Mouse (Mus musculus): ENCODE measurements around the gene Nsg2. TPM values are rescaled to one million over a fixed set of nuclear protein-coding genes. Genes with fewer than 3 reads are reported as not detected.
A peak's percentile ranks its signal among the peaks of the same experiment; 100 is the strongest.

Nsg2 gene
- polyA plus RNA-seq, 1 experiment from 2014 or later = 76.8 TPM

DNA sequence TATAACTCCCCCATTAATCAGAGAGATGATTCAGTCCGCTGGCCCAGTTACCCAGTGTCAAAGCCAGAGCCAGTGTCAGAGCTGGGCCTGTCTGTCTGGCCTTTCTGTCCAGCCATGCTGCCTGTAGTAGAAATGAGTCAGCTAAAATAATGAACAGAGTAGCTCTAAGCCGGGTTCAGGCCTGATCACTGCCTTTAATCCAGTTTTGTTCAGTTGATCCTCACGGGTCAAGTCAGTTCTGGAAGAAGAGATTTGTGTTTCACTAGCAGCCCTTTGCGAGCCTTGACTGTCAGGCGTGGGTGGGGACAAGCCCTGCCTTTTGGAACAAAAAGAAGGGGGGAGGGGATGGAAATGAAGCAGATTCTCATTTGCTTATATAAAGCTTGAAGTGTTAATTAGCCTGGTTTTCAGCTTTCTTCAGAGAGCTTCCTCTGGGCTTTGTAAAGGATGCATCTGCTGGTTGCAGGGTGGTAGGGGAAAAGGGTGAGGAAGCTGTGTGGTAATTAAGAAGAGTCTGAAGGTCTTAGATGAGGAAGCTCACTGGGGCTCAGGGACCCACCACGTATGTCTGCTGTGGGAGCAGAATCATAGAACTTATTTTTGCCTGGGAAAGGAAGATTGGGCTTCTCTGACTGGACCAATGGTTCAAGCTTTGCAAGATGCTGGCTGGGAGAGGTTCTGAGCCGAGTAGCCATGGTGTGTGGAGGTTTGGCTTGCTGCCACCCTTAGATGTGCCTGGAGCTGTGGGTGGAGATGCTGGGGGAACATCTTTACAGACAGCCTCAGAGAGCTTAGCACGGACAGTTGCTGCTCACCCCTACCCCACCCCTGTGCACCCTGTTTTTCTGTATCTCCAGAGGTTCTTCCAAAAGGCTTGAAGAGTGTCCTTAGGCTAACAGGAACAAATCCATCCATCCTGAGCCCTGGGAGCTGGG is 20.0 kb downstream of the Nsg2 start:
- Histone ChIP-seq H3K27me3 (ENCODE audit: insufficient read depth, poor library complexity, severe bottlenecking) (no peaks in the 10 kb centered on the region), H3K9me3 (no peaks in the 10 kb centered on the region), H3K4me3 (no peak overlapping the region), H3K4me1 (replicated peaks) (peaks cover 40% of the 10 kb centered on the region), H3K27ac (peak overlapping the region; percentile 62), H3K36me3 (peaks cover 22% of the 10 kb centered on the region; the same call in 1 of the 2 replicates)
- 39% methylated on average over 8 of the region's 8 CpGs for WGBS
- DNase-seq (ENCODE audit: low spot score) = no peak

DNA sequence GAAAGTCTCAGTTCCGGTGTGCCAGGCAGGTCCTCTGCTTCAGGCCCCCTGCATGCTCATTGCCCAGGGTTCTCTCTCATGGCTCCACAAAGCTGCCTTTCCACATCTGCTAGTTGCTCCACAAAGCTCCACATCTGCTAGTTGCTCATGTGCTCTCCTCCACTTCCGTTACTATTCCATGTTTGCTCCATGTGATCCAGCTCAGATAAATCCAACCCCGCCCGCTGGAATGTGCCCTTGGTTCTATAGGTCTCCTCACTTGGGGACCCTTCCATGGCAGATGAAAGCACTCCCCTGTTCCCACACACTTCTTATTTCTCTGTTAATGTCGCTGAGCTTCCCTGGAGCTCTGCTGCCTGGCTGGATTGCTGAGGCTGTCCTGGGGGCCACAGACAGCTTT is 26.4 kb downstream of the Nsg2 start:
- Histone ChIP-seq H3K4me1 (replicated peaks) (peaks cover 25% of the 10 kb centered on the region), H3K27ac (peak overlapping the region; percentile 56), H3K27me3 (ENCODE audit: insufficient read depth, poor library complexity, severe bottlenecking) (no peaks in the 10 kb centered on the region), H3K4me3 (no peak overlapping the region), H3K9me3 (no peaks in the 10 kb centered on the region), H3K36me3 (peaks cover 4% of the 10 kb centered on the region; the same call in 1 of the 2 replicates)
- WGBS = 65% methylated on average over 5 of the region's 5 CpGs
- no peak for DNase-seq (ENCODE audit: low spot score)

DNA sequence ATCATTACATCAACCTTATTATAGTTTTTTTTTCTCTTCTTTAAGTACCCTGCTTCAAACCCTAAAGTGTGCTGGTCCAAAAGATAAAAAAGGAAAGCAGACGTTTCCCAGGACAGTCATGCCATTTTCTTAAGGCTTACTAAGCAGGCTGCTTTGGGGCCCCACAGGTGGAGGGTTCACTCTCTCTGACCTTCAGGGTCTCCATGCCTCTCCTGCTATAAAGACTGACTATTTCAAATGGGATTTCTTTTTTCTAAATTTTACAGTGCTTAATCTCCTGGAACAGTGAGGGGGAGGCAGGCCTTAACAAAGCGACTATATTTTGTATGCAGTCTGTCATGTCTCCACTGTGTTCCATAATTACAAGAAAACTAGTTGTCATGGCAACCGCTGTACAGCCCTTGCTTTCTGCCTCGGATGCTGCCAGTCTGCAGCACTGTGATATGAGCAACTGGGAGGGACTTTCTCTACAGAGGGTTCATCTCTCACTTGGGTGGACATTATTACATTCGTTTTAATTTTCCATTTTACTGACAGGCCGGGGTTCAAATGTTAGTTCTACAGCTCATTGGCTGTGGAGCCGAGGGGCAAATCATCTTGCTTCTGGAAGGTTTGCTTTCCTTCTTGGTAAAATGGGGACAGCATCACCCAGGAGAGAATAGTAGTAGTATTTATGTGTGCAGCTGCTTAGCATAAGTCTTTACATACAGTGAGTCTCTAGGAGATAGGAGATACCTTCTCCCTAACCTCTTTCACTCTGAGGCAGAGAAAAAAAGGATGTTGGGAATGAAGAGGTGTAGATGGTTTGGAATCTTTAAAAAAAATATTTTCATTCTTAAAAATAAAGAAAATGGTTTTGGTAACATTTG is 27.4 kb downstream of the Nsg2 start:
- DNase-seq (ENCODE audit: low spot score) = no peak
- WGBS = 65% methylated on average over 7 of the region's 7 CpGs
- Histone ChIP-seq H3K9me3 (no peaks in the 10 kb centered on the region), H3K4me3 (no peak overlapping the region), H3K27me3 (ENCODE audit: insufficient read depth, poor library complexity, severe bottlenecking) (no peaks in the 10 kb centered on the region), H3K27ac (no peak overlapping the region), H3K36me3 (peaks cover 4% of the 10 kb centered on the region; the same call in 1 of the 2 replicates), H3K4me1 (replicated peaks) (peaks cover 25% of the 10 kb centered on the region)

DNA sequence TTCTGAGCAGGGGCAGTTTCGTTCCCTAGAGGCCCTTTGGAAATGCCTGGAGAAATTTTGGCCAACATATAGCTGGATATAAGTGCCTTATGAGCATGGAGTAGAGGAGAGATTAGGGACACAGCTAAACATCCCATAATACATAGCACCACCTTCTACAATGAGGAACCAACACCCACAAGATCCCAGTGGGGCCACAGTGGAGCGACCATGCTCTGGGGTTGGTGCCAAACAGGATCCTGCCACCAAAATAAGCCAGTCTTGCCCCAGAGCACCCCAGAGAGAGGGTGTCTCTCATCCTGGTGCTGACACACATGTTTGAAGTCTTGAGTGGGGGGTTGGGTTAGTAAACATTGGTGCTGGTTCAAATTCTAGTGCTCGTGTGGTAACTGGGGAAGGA is 28.3 kb downstream of the Nsg2 start:
- Histone ChIP-seq H3K36me3 (peaks cover 4% of the 10 kb centered on the region; the same call in 1 of the 2 replicates), H3K4me3 (no peak overlapping the region), H3K27ac (no peak overlapping the region), H3K27me3 (ENCODE audit: insufficient read depth, poor library complexity, severe bottlenecking) (no peaks in the 10 kb centered on the region), H3K9me3 (no peaks in the 10 kb centered on the region), H3K4me1 (replicated peaks) (peaks cover 27% of the 10 kb centered on the region)
- WGBS = 81% methylated on average over 3 of the region's 3 CpGs
- no peak for DNase-seq (ENCODE audit: low spot score)

DNA sequence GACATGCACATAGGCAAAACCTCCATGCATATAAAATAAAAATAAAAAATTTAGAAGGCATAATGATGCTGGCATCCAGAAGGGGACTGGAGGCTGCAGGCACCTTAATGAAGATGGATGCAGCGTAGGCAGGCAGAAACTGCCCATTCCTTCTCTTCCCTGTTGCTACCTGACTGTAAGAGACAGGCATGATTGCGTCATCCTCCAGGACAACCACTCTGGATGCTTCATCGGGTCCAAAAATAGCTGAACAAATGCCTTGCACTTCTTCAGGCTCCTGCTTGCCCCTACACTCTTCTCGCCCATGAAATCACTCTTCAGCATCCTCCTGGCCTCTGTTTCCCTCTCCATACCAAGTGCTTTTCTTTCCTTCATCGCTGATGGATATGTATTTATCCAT is 29.1 kb downstream of the Nsg2 start:
- Histone ChIP-seq H3K9me3 (no peaks in the 10 kb centered on the region), H3K27me3 (ENCODE audit: insufficient read depth, poor library complexity, severe bottlenecking) (no peaks in the 10 kb centered on the region), H3K4me1 (replicated peaks) (peaks cover 29% of the 10 kb centered on the region), H3K27ac (no peak overlapping the region), H3K36me3 (peaks cover 4% of the 10 kb centered on the region; the same call in 1 of the 2 replicates), H3K4me3 (no peak overlapping the region)
- DNase-seq (ENCODE audit: low spot score) = no peak
- WGBS = 88% methylated on average over 5 of the region's 5 CpGs

DNA sequence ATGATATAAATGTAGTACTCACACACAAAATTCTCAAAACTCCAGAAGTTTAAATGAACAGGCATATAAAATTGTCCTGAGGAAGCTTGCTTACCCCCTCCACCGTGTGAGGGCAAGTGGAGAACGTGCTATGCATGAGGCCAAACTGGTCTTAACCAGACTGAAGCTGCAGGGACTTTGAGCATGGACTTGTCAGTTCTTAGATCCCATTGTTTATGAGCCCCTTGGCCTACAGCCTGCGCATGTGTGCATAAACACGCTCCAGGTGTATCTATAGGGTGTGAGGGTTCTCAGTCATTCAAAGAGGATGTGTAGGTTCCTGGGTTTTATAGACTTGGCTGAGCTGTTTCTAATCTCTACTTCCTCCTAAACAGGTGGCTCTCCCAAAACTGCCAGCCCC is 31.1 kb downstream of the Nsg2 start:
- Histone ChIP-seq H3K36me3 (no peaks in the 10 kb centered on the region), H3K4me3 (no peak overlapping the region), H3K9me3 (no peaks in the 10 kb centered on the region), H3K4me1 (replicated peaks) (peaks cover 30% of the 10 kb centered on the region), H3K27me3 (ENCODE audit: insufficient read depth, poor library complexity, severe bottlenecking) (no peaks in the 10 kb centered on the region), H3K27ac (no peak overlapping the region)
- WGBS = 88% methylated on average over 4 of the region's 4 CpGs
- DNase-seq (ENCODE audit: low spot score) = no peak

DNA sequence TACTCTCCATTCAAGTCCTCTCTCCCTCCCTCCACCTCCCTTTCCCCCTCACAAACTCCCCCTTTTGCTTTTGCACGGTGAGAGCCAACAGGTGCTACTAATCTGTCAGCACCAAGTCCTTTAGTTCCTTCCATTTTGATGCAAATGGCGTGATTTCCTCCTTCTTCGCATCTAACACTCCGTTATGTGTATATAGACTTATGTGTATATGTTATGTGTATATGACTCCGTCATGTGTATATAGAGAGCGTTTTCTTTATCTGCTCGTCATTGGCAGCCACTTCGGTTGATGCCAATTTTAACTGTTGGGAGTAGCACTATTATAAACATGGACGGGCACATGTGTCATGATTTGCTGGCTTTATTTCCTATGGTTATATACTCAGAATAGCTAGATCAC is 31.8 kb downstream of the Nsg2 start:
- no peak for DNase-seq (ENCODE audit: low spot score)
- Histone ChIP-seq H3K4me3 (no peak overlapping the region), H3K4me1 (replicated peaks) (peaks cover 24% of the 10 kb centered on the region), H3K27ac (no peak overlapping the region), H3K36me3 (no peaks in the 10 kb centered on the region), H3K27me3 (ENCODE audit: insufficient read depth, poor library complexity, severe bottlenecking) (no peaks in the 10 kb centered on the region), H3K9me3 (no peaks in the 10 kb centered on the region)
- WGBS = 89% methylated on average over 9 of the region's 9 CpGs

DNA sequence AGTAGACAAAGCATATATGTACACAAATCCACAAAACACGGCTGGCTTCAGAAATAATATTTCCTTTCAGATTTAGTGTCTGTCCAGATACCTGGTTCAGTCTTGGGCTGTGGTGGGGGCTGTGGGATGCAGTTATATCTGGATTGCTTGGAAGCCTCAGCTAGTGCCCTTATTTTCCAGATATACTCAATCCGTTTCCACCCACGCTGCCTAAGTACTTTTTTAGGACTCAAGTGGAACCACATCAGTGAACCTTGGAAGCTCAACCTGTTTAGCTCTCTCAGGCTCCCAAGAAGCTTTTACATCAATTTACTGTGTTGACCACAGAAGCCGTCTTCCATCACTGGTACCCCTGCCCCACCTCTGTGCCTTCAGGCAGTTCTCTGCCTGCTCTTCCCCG is 35.6 kb downstream of the Nsg2 start:
- H3K4me3 ChIP-seq = no peak overlapping the region
- no peak for DNase-seq (ENCODE audit: low spot score)

DNA sequence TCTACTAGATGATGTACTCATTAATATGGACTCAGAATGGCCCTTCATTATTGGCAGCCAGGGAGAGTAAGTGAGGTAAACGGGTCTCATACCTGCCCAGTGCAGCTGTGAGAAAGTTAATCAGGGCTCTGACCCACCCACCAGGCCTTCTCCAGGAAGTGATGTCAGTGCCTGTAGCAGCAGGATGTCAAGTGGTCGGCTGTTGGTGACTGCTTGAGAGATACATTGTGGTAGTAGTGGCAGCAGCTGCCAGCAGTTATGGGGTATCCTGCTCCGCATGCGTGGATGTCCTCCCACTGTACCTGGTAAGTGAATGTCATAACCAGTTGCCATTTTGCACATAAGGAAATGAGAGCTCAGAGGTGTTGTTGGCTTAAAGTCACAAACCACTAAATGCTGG is 39.4 kb downstream of the Nsg2 start:
- 78% methylated on average over 4 of the region's 4 CpGs for WGBS
- no peaks in the 10 kb centered on the region for H3K36me3 ChIP-seq

More for the DNA sequence above, 35.6 kb downstream of the Nsg2 start:
- Histone ChIP-seq H3K27ac (no peak overlapping the region), H3K4me1 (replicated peaks) (peaks cover 18% of the 10 kb centered on the region), H3K36me3 (no peaks in the 10 kb centered on the region), H3K9me3 (no peaks in the 10 kb centered on the region), H3K27me3 (ENCODE audit: insufficient read depth, poor library complexity, severe bottlenecking) (no peaks in the 10 kb centered on the region)
- 80% methylated on average over 5 of the region's 5 CpGs for WGBS

DNA sequence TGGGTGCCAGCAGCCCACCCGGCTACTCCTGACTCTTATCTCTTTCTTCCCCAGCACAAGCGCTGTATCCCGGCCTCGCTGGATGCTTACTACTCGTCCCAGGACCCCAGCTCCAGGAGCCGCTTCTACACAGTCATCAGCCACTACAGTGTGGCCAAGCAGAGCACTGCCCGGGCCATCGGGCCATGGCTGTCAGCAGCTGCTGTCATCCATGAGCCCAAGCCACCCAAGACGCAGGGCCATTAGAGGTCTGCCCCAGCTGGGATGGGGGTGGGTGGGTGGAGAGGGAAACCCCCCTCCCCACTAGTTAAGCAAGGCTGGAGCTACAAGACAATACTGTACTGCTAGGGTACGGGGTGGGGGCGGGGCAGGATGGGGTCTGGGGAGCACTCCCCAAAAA is 57.1 kb downstream of the Nsg2 start:
- Histone ChIP-seq H3K36me3 (peaks cover 26% of the 10 kb centered on the region), H3K9me3 (no peaks in the 10 kb centered on the region), H3K27ac (peak overlapping the region; percentile 77), H3K27me3 (ENCODE audit: insufficient read depth, poor library complexity, severe bottlenecking) (no peaks in the 10 kb centered on the region), H3K4me3 (no peak overlapping the region), H3K4me1 (replicated peaks) (peaks cover 15% of the 10 kb centered on the region)
- DNase-seq (ENCODE audit: low spot score) = peak; percentile 46
- WGBS = 69% methylated on average over 11 of the region's 11 CpGs

More for the DNA sequence above, 39.4 kb downstream of the Nsg2 start:
- no peak for DNase-seq (ENCODE audit: low spot score)
- no peaks in the 10 kb centered on the region for H3K9me3 ChIP-seq
- H3K4me1 ChIP-seq (replicated peaks) = peaks cover 16% of the 10 kb centered on the region; the same call in 1 of the 2 replicates
- no peak overlapping the region for H3K4me3 ChIP-seq
- no peak overlapping the region for H3K27ac ChIP-seq
- H3K27me3 ChIP-seq (ENCODE audit: insufficient read depth, poor library complexity, severe bottlenecking) = no peaks in the 10 kb centered on the region

DNA sequence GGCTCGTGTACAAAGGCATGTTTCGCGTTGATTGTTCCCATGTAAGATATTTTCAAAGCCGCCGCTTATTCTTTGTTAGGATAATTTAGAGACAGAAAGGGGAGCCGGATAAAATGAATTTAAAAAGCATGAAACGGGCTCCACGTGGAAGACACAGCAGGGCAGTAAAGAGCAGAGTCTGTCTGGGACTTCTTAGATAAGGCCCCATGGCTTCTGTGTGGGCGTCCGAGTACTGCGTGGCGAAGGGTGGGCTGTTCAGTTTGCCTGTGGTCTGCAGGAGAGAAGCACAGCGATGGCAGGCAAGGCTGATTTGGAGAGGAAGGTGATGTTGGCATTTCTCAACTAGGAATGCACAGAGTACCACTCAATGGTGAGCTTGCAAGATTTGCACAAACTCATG is 57.6 kb downstream of the Nsg2 start:
- DNase-seq (ENCODE audit: low spot score) = no peak
- H3K9me3 ChIP-seq = no peaks in the 10 kb centered on the region
- H3K4me3 ChIP-seq = no peak overlapping the region
- 55% methylated on average over 13 of the region's 13 CpGs for WGBS
- H3K27me3 ChIP-seq (ENCODE audit: insufficient read depth, poor library complexity, severe bottlenecking) = no peaks in the 10 kb centered on the region
- peaks cover 26% of the 10 kb centered on the region for H3K36me3 ChIP-seq
- H3K4me1 ChIP-seq (replicated peaks) = peaks cover 16% of the 10 kb centered on the region
- peak overlapping the region; percentile 77 for H3K27ac ChIP-seq

DNA sequence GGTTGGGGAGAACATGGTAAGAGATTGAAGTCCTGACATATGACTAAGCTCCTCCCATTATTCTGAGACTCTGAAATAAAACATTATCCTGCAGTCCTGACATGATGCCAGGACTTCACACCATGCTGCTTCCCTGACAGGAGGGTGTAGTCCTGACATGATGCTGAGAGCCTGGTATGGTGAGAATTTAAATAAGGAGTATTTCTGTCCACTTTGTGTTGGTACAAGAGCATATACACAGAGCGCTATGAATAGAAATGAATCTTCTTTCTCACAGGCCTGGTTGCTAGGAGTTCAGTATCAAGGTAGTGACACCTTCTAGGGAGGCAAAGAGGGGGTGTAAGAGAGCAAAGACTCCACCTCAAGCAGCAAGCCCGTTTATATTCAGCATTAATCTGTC is 60.8 kb downstream of the Nsg2 start:
- H3K4me3 ChIP-seq = no peak overlapping the region
- no peaks in the 10 kb centered on the region for H3K27me3 ChIP-seq (ENCODE audit: insufficient read depth, poor library complexity, severe bottlenecking)
- H3K27ac ChIP-seq = no peak overlapping the region
- H3K4me1 ChIP-seq (replicated peaks) = peaks cover 36% of the 10 kb centered on the region
- no peak for DNase-seq (ENCODE audit: low spot score)
- WGBS = 68% methylated on average over 2 of the region's 2 CpGs
- peaks cover 26% of the 10 kb centered on the region for H3K36me3 ChIP-seq
- H3K9me3 ChIP-seq = no peaks in the 10 kb centered on the region

DNA sequence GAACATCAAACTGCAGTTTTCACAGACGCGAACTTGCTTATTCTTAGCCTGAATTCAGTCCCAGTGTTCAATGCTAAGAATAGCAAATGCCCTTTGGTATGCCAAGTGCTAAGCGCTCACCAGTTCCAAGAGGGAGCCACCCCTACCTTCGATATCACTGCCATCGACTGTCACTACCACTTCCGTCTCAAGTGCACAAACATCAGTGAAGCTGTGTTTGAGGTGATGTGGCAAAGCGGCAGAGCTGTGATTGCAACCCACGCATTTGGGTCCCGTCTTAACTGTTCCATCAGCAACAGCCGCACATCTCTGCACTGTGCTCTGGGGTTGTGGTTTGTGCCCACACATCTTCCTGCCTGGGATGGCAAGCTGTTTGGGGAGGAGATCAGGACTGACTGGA is 61.6 kb downstream of the Nsg2 start:
- WGBS = 91% methylated on average over 10 of the region's 10 CpGs
- Histone ChIP-seq H3K4me1 (replicated peaks) (peaks cover 36% of the 10 kb centered on the region), H3K27me3 (ENCODE audit: insufficient read depth, poor library complexity, severe bottlenecking) (no peaks in the 10 kb centered on the region), H3K4me3 (no peak overlapping the region), H3K9me3 (no peaks in the 10 kb centered on the region), H3K27ac (no peak overlapping the region), H3K36me3 (peaks cover 26% of the 10 kb centered on the region)
- no peak for DNase-seq (ENCODE audit: low spot score)
